Mouse (Mus musculus) right cerebral cortex, adult 2 months (tissue): ENCODE measurements around the gene Slfn9.
"Not testable (repeated sequence)": the region's sequence is repeated elsewhere in the genome, so short reads cannot be mapped to it uniquely, and the experiment has no call there.

Experiments
- DNase-seq, 2 experiments: peaks; one replicate each; pipeline ENCODE4 v3.0.0; 2021 to 2022; ENCODE audit warnings: low spot score in 2 of 2

The Slfn9 gene

DNA sequence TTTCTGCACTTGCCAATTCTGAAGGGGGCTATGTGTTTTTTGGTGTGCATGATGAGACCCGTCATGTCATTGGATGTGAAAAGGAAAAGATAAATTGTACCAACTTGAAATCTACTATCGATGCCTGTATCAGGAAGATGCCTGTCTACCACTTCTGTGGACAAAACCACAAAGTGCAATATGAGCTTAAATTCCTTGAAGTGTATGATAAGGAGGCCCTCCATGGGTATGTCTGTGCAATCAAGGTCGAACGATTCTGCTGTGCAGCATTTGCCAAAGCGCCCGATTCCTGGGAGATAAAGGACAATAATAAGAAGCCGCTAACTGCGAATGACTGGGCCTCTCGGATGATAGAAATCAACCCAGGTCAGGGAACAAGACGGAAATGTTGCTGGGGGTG lies 34.7 kb downstream of the Slfn9 start:
- DNase-seq = no peak

DNA sequence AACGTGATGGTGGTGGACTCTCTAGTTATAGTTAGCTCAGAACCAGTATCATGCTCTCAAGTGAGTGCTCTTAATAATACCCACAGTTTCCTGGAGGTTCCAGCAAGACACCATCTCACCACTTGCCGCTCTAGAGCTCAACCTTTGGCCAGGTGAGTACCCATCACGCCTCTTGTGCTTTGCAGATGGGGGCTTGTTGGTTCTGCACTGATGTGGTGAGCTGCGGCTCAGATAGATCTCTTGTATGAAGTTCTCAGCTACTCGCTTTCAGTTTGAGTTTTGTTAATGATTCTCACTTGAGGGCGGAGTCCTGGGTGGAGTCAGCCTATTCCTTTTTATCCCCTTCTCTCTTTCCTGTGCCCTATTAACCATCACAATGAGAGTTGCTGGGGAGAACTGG lies 37.0 kb downstream of the Slfn9 start:
- no peak for DNase-seq

DNA sequence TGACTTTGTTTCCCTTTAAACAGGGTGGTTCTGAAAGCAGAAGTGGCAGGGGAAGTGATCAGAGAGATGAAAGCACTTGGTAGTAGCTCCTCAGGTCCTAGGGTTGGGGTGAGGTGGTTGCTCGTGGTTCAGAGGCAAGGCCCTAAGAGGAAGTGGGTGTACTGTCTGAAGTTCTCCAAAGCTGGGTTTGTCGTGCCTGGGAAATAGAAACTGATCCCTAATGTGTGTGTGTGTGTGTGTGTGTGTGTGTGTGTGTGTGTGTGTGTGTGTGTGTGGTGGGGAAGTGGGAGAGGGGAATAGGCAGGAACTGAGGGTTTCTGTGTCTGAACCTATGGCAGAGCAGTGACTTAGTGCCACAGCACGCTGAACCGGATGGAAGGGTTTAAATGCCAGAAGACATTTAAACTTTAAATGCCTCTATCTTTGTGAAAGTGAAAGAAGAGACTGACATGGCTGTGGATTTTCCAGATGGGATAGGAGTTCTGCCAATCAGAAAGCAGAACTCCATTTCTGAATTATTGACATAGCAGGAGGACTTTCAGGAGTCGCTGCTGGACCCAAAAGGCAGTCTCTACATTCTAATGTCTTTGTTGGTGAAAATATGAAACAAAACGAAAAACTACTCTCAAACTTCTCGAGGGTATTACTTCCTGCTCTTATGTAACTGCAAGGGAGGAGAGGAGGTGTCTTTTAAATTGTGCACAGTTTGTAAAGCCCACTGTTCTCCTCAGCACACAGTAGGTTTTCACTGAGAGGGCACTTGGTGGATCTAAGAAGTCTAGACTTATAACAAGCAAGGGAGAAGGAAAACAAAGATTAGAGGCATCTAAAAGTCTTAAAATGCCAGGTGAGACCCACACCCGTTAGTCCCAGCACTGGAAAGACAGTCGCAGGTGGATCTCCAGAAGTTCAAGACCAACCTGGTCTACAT lies 38.8 kb downstream of the Slfn9 start:
- DNase-seq = no peak

DNA sequence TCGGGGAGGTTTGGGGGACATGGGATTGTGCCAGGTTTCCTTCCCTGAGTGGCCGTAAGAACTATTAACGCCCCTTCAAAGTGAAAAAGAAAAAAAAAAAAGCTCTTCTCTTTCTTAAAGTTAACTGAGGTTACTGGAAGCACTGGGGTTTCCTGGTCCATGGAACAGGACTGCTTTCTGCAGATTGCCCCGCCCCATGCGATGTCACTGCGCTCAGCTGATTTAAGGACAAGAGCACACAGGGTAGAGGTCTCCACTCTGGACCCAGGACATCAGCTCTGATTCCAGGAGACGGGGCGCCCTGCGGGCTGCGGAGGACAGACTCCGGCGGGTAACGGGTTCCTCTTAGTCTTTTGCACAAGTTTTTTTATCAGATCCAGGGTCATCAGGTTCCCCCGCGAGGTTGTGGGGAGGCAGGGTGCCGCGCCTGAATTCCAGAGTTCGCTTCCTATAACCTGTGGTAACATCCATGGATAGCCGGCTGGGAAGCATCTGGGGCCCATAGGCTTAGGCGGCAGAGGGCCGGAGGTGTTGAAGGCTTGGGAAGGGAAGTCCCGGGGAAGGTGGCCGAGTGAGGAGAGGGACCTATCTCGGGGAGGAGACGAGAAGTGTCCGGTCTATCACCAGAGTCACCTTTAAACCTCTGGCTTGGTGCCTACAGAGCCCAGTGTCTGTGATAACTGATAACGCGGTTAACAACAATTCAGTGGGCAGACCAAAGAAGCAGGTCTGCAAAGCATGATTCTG lies 39.6 kb downstream of the Slfn9 start:
- no peak for DNase-seq

DNA sequence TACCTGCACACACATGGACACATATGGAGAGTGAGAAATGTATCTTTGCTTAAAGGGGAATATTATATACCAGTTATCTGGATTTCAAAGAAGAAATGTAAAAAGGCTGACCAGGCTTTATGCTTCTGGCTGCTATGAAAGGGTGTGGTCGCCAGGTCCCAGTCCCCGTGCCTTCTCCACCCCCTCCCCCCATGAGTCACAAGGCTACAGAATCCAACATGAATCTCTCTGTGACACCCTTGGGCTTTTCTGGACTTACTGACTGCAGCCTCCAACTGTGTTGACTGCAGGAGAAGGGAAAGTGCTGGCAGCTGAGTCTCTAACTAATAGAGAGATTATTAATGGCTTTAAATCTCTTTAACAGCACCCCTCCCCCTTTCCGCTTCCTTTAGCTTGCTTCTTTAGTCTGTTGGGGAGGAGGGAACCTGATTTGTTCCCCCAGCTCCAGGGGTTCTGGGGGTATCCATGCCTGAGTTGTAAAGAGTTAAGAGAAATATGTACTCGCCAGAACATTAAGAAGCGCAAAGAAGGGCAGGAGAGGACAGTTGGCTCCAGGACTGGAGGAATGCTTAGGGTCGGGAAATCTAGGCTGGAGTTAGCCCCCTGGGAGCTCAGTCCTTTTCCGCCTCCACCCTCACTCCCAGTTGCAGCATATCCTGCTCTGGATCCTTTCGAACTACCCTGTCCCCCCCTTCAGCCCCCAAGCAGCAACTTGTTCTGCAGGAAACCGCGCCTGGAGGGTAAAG lies 40.7 kb downstream of the Slfn9 start, which contains the start of gene Slfn5:
Gene Slfn5, plus strand, starts transcription at position 614 of the 746 bp plus-strand sequence.
- no peak for DNase-seq

DNA sequence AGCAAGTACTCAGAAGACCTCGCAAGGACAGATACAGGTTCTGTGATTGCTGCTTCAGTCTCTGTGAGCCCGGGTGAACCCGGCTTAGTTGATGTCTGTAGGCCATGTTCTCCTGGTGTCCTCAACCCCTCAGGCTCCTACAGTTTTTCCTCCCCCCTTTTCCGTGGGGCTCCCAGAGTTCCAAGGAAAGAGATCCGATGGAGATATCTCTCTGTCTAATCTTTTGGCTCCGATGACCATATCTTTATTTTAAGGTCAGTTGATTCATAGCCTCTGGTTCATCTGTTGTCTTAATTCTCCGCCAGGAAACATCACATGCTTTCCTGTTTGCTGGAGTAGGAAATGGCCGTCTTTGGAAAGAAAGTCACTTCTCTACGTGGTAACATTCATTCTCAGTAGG lies 42.6 kb downstream of the Slfn9 start:
- DNase-seq = no peak

DNA sequence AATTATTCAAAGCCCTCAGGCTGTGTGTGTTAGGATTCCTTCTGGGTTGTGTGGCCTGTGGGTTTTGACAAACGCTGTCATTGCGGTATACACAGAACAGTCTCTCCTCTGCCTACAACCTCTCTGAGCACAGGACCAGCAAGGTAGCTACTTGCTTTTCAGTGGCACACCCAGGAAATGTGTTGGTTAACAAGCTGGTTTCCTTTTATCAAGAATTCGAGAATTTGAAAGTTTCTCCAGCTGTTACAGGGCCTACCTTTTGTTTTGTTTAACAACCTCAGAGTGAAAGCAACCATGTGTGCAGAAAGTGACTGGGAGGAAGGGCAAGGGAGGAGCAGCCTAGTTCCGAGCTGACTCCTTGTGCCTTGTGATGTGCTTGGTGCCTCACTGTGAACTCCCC lies 44.2 kb downstream of the Slfn9 start:
- no peak for DNase-seq

DNA sequence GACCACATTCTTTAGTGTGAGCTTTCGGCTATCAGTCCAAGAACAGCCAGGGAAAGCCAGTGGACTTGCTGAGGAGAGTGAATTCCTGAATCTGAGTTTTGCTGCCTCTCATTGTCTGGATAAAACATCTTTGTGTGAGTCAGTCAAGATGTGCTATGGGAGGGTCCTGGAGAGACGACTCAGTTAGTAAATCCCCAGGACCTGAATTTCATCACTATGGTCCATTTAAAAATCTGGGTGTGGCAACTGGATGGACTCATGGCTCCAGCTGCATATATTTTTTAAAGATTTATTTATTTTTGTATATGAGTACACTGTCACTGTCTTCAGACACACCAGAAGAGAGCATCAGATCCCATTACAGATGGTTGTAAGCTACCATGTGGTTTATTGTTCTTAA lies 46.0 kb downstream of the Slfn9 start:
- no peak for DNase-seq

DNA sequence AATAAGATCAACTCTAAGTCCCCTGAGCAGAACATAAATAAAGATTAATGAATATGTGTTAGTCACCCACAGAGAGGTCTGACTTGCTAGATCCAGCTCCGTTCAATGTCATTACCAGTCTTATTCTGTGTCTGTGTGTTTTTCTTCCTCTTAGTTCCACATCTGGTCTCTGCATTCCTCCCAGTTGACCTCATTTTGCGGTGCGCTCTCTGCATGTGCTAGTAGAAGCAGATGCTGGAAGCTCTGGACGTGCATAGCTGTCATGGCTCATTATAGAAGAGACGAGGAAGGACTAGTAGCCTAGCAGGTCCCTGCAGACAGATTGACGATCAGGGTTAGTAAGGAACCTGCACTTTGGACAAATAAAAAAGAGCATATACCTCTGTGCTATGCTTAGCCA lies 48.3 kb downstream of the Slfn9 start:
- DNase-seq = no peak

DNA sequence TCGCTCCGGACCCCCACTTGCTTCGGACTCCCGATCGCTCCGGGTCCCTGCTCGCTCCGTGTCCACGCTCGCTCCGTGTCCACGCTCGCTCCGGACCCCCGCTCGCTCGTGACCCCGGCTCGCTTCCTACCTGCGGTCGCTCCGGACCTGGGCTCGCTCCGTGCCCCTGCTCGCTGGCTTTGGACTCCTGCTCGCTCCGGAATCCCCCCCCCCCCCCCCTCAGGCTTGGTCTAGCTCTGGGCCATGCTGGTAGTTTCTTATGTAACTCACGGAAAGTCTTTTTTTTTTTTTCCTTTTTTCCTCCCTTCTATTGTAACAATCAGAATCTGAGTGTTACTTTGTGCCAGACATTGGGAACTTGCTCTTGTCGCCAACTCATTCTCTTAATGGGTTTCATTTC lies 58.4 kb downstream of the Slfn9 start:
- DNase-seq = no peak

DNA sequence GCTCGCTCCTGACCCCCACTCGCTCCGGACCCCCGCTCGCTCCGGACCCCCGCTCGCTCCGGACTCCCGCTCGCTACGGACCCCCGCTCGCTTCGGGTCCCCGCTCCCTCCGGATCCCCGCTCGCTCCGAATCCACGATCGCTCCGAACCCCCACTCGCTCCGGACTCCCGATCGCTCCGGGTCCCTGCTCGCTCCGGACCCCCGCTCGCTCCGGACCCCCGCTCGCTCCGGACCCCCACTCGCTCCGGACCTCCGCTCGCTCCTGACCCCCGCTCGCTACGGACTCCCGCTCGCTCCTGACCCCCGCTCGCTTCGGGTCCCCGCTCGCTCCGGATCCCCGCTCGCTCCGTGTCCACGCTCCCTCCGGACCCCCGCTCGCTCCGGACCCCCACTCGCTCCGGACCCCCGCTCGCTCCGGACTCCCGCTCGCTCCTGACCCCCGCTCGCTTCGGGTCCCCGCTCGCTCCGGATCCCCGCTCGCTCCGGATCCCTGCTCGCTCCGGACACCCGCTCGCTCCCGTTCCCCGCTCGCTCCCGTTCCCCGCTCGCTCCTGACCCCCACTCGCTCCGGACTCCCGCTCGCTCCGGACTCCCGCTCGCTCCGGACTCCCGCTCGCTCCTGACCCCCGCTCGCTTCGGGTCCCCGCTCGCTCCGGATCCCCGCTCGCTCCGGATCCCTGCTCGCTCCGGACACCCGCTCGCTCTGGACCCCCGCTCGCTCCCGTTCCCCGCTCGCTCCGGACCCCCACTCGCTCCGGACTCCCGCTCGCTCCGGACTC lies 59.8 kb downstream of the Slfn9 start:
- not testable (repeated sequence) for DNase-seq

DNA sequence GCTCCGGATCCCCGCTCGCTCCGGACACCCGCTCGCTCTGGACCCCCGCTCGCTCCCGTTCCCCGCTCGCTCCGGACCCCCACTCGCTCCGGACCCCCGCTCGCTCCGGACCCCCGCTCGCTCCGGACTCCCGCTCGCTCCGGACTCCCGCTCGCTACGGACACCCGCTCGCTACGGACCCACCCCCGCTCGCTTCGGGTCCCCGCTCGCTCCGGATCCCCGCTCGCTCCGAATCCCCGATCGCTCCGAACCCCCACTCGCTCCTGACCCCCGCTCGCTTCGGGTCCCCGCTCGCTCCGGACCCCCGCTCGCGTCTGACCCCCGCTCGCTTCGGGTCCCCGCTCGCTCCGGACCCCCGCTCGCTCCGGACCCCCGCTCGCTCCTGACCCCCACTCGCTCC lies 60.5 kb downstream of the Slfn9 start:
- DNase-seq = not testable (repeated sequence)

DNA sequence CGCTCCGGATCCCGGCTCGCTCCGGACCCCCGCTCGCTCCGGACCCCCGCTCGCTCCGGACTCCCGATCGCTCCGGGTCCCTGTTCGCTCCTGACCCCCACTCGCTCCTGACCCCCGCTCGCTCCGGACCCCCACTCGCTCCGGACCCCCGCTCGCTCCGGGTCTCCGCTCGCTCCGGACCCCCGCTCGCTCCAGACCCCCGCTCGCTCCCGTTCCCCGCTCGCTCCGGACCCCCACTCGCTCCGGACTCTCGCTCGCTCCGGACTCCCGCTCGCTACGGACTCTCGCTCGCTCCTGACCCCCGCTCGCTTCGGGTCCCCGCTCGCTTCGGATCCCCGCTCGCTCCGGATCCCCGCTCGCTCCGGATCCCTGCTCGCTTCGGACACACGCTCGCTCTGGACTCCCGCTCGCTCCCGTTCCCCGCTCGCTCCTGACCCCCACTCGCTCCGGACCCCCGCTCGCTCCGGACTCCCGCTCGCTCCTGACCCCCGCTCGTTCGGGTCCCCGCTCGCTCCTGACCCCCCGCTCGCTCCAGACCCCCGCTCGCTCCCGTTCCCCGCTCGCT lies 61.2 kb downstream of the Slfn9 start:
- DNase-seq = not testable (repeated sequence)

DNA sequence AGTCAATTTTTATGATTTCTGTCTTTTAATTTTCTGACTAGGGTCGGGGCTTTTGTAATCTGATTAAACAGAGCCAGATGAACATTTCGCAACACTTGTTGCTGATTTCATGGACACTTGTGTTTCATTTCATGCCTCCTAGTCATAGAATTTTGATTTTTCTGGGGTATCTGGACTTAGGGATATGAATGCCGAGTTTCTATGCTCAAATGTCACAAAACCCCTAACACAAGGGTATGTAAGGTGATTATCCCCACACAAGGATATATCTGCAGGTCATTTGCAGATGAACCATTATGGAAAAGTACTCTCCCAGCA lies 62.0 kb downstream of the Slfn9 start:
- DNase-seq = no peak

DNA sequence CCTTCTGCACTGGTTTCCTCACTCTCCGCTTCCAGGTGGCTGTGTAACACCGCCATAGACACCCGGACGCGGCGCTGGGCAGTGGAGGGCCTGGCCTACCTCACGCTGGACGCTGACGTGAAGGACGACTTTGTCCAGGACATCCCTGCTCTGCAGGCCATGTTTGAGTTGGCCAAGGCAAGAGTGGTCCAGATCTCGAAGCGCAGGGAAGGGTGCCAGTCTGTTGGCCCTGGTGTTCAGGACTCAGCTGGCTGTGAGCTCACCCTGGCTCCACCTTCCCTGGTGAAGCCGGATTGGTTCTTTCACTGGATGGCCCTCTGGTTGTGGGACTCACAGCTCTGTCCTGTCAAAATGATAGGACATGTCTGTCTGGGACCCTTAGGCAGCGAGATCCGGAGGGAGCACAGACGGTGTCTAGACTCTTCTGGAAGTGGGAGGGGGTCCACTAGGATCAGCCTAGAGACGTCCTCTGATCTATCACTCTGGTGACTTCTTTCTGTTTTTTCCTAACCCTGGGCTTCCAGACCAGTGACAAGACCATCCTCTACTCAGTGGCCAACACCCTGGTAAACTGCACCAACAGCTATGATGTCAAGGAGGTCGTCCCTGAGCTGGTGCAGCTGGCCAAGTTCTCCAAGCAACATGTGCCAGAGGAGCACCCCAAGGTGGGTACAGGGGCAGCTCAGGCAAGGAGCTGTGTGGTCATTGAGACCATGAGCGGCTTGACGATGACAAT lies 62.6 kb downstream of the Slfn9 start:
- no peak for DNase-seq
